Mouse (Mus musculus): ENCODE measurements around the gene Gm20388.
A peak's percentile ranks its signal among the peaks of the same experiment; 100 is the strongest.

The Gm20388 gene

DNA sequence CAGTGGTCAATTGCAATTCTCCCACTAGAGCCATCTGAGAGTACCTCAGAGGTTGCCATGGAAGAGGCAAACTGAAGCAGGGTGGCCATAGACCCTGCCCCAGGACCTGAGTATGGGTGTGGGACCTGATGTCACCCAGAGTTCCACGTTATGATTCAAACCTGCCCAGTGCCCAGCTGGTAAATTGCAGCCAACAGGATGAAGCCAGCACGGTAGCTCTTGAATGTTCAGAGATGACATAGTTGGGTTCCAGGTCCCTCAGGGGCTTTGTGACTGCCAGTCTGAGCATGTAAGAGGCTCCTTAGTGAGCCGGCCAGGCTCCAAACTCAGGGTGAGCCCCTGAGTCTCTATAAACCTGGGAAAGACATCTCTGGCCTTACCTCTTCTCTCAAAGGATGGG is 2615.4 kb downstream of the Gm20388 start:
- no peak for DNase-seq (ENCODE audit: extremely low spot score, low read depth, low spot score)

DNA sequence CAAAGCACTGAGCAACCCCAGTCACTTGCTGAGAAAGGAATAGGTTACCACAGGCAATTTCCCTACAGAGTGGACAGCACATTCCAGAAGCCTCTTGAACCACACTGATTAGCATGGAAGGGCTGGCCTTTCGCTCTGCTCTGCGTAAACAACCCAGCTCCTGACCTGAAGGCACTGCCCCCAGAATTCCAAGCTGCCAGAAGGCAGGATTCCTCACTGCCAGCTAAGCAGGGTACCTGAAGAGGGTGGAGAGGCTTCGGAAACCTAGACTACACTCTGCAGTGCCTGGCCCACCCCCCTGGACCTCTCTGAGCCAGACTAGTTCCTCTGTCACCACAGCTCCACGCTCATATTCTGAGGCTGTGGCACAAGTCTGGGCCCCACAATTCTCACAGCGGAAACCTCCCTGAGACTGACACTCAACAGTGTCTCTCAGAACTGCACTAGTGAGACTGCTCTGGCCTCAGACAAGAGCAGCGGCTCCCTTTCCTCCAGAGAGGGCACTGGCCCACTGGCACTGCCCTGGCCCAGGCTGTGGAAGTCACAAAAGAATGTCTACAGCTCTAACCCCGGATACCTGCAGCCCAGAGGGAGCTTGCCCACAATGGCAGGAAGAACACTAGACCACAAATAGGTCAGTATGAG is 2616.0 kb downstream of the Gm20388 start:
- no peak for DNase-seq (ENCODE audit: extremely low spot score, low read depth, low spot score)

DNA sequence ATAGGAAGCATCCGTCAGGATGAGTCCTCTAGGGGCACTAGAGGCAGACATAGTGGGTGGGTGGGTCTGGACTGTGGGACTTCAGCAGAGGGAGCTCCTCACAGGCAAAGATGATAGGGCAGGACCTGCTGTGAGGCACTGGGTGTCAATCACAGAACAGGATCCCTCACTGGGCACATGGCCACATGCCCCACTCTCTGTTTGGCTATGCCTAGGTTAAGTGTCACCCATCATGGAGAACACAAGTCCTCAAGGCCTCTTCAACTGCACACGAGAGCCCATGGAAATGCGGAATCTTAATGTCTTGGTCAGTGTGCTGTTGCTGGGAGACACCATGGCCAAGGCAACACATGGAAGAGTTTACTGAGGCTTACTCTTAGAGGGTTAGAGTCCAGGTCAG is 2617.3 kb downstream of the Gm20388 start:
- DNase-seq (ENCODE audit: extremely low spot score, low read depth, low spot score), result no peak

DNA sequence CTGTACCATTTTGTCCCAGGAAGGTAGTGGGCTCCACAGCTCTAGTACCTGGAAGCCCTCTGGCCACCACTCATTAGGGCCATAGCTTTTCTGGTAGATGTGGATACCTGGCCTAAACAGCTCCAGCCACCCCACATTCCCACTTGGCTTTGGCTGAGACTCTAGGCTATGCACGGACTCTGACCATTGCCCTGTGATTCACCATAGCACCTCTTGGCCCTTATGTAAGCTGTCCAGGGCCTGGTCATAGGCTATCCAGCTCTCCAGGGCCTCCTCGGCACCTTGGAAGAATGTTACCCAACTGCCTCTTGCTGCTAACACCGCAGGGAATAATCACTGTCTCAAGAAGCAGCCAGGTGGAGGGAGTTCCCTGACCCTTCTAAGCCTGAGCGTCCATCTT is 2618.5 kb downstream of the Gm20388 start:
- DNase-seq (ENCODE audit: extremely low spot score, low read depth, low spot score), result no peak

DNA sequence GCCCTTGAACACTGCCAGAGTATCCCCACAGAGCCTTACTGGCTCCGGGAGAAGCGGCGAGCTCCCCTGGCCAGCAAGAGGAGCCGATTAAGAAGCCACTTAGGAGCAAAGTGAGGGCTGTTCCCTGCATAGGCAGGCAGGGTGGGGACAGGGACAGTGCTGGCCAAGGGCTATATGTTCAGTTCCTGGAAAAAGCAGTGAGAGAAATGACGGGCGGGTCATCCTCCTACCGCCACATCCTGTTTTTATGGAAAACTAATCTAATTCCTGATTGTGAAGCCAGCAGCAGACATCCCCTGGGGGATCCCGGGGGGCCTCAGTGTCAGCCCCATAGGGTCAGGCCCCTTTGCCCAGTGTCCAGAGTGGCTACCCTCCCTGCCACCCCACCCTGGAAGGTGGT is 2620.7 kb downstream of the Gm20388 start:
- DNase-seq (ENCODE audit: extremely low spot score, low read depth, low spot score), result no peak

DNA sequence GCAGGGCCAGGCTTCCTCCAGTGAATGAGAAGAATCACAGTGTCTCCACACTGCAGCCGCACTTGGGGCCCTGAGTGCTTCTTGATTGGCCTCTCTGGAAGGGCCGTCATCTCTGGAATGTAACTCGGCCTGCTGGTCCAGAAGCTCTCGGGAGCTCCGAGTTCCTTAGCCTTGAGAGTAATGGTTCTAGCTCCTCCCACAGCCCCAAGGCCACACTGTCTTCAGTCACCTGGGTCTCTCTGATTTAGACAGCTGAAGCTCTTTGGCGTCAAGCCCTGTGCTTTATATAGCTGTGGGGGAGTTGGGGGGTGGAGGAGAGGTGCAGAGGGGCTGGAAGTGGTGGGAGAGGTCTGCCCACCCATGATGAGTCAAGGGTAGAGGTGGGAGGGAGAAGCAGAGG is 2626.4 kb downstream of the Gm20388 start:
- DNase-seq (ENCODE audit: extremely low spot score, low read depth, low spot score), result no peak

DNA sequence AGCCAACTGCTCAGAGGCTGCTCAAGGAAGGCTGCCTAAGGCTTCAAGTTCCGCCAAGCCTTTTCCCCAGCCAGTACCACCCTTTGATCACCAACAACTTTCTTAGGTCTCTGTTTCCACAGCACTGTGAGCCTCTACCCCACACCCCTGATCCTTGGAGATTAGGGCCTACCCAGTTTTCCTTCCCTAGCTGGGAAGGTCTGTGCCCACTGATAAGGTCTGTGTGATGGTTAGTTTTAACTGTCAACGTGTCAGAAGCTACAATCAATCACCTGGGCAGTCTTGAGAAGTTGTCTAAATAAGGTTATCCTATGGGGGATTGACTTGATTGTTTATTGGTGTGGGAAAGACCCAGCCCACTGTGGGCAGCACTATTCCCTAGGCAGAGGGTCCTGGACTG is 2627.2 kb downstream of the Gm20388 start:
- no peak for DNase-seq (ENCODE audit: extremely low spot score, low read depth, low spot score)

DNA sequence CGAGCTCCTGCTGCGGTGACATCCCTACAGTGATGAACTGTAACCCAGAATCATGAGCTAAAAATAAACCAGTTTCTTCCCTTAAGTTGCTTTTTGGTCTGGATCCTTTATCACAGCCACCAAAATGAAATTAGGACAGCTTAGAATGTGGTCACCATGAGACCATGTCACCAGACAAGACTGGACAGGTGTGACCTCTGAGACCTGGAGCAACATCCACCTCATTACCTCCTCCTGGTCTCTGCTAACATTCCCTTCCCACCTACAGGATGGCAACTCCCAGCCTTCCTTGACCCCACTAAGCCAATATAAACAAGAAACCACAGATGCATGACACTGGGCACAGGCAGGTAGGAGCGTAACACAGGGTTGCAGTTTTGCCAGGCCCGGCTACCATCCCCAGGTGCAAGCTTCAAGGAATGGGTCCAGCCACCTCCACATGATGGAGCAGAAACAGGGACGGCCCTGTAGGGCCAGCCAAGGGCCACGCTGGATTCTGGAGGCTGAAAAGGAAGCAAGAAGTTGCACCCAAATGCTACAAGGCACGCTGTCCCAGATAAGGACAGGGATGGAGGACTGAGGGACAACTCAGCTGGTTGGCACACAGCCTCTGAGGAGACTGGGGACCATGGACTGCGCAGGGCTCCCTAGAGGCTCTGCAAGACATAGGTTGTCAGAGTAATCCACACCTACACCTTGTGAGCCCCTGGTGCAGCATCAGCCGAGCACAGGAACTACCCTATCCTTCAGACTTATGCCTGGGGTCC is 2627.9 kb downstream of the Gm20388 start:
- no peak for DNase-seq (ENCODE audit: extremely low spot score, low read depth, low spot score)

DNA sequence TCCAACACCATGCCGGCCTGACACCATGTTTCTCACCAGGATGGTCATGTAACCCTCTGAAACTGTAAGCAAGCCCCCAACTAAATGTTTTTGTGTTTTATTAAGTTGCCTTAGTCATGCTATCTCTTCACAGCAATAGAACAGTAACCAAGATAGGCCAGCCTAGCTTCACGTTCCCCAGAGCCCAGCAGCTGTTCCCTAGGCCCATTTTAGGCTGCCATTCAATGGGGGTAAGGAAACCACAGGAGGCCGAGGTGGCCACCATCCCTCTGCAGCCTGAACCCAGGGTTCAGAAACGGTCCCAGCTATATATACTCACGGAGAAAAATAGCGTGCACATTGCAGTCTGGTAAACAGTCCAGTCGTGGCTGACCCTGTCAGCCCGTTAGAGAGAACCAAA is 2633.5 kb downstream of the Gm20388 start:
- DNase-seq (ENCODE audit: extremely low spot score, low read depth, low spot score), result no peak

DNA sequence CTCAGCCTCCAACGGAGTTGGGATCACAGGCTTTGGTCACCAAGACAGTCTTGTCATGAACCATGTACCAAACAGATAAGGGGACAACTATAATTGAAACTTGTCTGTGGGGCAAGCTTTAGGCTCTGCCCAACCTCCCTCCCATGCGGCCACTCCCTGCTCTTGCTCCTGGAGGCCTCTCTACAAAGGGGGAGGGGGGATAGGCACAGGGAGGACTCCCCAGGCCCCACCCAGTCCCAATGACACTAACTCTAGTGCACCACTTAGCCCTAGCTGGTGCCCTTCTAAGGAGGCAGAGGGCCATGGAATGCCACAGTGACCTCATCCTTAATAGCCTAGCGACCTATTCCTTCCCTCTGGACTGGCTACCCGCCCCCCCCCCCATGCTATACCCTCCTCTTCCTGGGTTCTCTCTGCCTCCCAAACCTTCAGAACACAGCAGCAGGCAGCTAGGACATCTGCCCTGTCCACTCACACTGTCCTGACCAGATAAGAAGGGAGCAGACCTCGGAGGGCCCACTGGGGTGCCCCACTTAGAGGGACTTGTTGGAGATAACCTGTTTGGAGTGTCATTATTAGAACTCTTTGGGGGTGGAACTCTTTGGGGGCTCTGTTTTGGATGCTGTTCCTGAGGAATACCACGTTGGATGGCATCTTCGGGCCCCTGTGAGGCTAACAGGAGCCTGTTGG is 2635.6 kb downstream of the Gm20388 start:
- DNase-seq (ENCODE audit: extremely low spot score, low read depth, low spot score), result no peak

DNA sequence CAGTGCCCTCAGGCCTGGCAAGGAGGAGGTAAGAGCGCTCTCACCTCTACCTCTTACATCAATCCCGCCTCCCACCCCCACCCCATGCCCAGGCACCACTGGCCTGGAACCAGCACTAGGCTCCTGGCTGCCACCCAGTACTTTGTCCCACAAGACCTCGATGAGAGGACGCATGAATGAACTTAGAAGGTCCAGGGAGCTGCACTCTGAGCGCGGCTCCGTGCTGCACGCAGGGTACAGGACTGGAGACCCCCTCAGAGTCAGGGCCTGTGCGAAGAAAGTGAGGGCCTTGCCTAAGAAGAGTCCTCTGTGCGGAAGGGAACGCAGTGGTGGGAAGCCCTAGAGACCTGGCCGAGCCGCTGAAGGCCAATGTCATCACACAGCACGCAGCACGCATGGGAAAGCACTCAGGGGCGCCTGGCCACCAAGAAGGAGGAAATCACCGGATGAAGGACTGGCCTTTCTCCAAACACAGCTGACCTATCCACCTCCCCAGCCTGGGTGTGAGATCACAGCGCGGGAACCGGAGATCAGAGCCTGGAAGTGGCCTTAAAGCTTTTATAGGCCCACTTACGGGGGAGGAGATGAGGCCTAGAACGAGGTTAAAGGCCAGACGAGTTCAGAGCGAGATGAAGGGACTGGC is 2636.3 kb downstream of the Gm20388 start:
- no peak for DNase-seq (ENCODE audit: extremely low spot score, low read depth, low spot score)

DNA sequence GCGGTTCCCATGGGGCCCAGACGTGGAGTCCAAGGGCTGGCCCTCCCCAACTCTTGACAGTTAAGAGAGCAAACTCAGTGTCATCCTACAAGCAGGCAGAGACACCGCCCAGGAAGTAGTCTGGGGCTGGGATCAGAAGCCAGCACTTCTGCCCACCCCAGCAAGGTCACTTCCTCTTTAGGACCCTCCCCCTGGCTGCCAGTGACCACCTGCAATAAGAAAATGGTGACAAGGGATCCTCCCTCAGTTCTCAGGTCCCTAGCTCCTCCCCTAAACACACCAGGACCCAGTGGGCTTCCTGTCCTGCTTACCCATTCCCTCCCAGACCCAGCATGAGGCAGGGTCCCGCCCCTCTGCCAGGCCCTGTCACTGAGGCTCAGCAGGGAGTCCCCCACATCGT is 2637.2 kb downstream of the Gm20388 start:
- no peak for DNase-seq (ENCODE audit: extremely low spot score, low read depth, low spot score)

DNA sequence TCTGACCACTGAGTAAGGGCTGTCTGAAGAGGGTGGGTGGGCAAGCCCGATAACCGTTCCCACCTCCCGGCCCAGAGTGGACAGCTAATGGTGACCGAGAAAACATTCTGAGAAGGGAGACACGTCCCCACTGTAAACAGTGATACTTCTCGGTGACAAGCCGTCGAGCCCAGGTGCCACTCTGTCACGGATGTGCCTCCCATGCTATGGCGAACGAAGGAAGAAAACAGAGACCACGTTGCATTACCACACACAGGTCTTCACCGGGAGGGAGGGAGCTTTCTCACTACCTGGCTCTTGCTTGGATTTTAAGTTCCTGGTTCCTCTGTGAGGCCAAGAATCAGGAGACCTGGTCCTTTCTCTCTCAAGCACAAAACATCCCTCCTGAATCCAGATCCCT is 2637.7 kb downstream of the Gm20388 start:
- DNase-seq (ENCODE audit: extremely low spot score, low read depth, low spot score), result no peak

DNA sequence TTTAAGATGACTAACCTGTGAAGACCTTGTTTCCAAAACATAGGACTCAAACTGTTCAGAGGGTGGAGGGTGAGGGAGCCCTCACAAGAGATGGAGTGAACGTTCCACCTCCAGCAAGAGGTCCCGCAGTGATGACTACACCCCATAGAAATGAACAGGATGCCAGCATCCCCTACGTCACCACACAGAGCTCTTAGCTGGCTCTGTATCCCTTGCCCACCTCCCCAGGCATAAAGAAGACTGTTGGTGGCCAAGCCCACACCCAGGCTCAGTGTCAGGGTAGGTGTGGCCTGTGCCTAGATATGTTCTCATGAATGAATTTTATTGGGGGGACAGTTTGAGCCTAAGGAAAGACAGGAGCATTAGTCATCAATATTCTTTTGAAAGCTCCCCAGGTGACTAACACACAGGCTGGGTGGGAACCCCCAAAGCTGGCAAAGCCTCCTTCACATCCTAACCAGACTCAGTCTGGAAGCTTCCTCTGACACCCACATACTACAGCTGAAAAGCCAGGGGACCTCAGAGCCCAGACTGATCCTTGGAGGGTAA is 2638.3 kb downstream of the Gm20388 start:
- DNase-seq (ENCODE audit: extremely low spot score, low read depth, low spot score), result no peak

DNA sequence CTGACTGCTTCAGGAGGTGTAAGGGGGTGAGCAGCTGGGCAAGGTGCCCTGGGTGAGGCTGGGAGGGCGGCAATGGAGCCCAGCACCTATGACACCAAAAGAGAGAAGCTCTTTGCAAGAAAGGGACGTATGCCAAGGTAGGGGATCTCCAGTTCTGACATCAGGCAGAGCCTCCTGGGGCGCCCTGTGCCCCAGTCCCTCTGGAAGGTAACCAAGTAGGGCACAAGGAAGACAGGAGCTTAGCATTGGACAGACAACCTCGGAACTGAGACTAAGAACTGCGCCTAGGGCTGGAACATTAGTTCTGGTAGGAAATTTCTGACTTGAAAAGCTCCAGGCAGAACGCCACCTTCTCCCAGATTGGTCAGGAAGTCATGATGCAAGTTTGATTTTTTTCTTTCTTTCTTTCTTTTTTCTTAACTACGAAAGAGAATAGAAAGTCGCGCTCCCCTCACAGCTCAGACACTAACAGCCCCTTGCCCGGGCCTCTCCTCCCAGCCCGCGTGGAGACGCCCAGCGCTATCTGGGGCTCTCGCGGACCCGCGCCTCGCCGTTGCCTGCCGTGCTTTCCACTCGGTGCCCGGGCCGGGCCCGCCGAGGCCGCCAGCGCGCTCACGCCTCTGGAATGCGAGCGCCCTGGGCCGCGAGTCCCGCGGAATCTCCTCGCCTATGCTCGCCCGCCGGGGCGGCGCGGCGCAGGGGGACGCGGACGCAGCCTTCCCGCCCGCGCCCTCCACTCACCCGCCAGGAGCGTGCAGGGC is 2639.8 kb downstream of the Gm20388 start:
- no peak for DNase-seq (ENCODE audit: extremely low spot score, low read depth, low spot score)

DNA sequence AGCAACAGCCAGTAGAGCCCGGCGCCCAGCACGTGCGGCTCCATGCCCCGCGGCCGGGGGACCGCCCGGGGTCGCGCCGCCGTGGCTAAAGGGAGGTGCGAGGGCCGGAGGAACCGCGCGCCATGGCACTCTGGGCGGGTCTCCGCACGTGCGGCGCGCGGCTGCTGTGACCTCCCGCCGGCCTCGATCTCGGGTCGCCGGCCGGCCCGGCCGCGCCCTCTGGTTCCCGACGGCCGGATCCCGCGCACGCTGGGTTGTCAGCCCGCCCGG is 2640.3 kb downstream of the Gm20388 start:
- DNase-seq (ENCODE audit: extremely low spot score, low read depth, low spot score), result no peak

DNA sequence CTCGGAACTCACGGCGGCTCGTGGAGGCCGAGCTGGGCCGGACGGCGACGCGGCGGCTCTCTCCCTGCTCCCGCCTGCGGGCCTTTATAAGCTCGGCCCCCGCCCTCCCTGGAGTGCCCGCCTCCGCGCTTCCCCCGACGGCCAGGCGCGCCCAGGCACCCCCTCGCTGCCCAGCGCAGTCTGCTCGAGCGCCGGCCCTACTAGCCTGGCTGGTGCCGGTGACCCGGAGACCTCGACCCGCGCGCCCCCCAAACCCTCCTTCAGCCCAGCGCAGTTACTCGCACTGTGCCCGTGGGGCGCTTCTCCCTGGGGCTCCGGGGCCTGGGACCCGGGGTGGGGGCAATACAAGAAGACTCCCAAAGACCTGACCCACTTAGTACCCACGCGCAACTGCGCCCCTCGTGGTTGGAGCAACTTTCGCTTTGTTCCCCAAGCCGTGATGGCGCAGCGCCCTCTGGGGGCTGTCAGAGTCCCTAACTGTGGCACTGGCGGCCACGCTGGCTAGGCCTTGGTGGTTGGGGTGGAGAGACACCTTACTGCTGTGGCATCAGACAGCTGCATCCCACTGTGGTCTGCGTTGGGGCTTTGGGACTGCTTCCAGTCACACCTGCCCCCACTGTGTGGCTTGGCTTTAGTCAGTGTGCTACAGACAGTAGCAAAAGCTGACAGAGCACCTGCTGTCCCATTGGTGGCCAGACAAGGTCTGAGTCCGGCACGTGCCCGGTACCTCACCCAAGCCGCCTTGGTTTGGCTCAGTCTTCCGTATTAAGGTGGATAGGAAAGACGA is 2640.8 kb downstream of the Gm20388 start, which contains the start of gene Piezo1:
Gene Piezo1 (minus strand): TSS at position 65 of the 787 bp plus-strand sequence.
- peak; percentile 71 for DNase-seq (ENCODE audit: extremely low spot score, low read depth, low spot score)

DNA sequence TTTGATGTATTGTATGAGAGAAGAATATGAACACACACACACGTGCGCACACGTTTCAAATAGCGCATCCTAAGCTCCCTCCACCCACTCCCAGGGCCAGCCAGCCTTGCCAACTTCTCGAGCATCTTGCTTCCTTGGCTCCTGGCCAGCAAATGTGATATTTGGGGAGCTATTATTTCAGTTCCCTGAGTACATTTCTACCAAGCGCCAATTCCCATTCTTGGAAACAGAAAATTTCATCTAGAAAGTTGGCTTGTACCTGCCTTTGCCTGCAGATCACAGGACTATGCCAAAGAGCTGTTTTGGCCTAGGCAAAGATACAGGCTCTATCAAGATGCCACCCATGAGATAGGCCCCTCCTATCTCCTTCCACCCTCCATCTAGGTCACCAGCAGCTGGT is 2644.1 kb downstream of the Gm20388 start:
- DNase-seq (ENCODE audit: extremely low spot score, low read depth, low spot score), result no peak

DNA sequence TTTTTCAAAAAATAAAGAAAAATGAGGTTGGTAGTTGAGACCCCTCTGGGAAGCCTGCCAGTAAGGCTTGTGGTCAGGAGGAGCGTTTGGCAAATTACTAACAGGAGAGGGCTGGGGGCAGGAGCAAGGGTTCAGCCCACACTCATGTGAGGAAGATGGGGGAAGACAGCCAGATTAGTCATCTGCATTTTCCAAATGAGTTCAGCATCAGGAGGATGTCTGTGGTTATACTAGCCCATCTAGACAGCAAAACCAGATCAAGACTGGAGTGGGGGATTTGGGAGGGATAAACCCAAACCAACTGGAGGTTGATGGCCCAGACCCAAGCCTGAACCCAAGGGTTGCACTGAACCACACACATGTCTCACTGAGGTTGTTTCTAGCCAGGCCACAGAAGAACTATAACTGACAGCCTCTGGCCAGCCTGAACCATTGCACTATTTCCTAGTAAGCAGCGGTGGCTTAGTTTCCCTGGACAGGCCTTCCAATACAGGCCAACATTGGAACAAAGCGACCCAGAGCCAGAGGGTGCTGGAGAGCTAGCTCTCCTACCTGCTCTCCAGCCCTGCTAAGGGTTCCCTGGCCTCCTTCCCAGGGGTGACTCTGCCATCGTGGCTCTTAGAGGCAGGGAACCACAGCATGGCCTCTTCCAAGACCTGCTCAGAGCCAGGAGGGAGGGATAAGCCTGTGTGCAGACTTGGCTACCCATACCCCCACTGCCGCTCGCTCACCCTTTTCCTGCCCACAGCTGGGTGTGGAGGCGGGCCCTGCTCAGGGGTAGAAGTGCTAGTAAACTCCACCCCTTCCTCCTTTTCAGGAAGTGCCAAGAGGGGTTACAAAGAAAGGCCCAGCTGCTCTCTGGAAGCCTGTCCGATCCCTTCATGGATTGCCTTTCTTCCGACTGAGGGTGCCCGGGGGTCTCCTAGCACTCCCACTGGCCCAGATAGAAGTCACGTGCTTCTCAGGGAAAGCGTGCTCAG is 2645.7 kb downstream of the Gm20388 start:
- DNase-seq (ENCODE audit: extremely low spot score, low read depth, low spot score), result no peak
